Mouse (Mus musculus) testis, adult 10 weeks (tissue): ENCODE data around the gene Ppp1r7. TPM values are rescaled to one million over a fixed set of nuclear protein-coding genes. Genes with fewer than 3 reads are reported as not detected.

Experiments used
- polyA plus RNA-seq: library from polyadenylated mRNA; stranded (reverse); fragments of 350-450 nt; fragmentation: Illumina TruSeq; extraction: RNeasy Lipid Tissue Mini Kit (QIAGEN cat#74804); gene quantifications from one replicate; pipeline ENCODE4 v1.2.3, GENCODE M21; 2014; ENCODE audit warnings: low read depth, low replicate concordance

Gene Ppp1r7
- polyA plus RNA-seq = 162 TPM

DNA sequence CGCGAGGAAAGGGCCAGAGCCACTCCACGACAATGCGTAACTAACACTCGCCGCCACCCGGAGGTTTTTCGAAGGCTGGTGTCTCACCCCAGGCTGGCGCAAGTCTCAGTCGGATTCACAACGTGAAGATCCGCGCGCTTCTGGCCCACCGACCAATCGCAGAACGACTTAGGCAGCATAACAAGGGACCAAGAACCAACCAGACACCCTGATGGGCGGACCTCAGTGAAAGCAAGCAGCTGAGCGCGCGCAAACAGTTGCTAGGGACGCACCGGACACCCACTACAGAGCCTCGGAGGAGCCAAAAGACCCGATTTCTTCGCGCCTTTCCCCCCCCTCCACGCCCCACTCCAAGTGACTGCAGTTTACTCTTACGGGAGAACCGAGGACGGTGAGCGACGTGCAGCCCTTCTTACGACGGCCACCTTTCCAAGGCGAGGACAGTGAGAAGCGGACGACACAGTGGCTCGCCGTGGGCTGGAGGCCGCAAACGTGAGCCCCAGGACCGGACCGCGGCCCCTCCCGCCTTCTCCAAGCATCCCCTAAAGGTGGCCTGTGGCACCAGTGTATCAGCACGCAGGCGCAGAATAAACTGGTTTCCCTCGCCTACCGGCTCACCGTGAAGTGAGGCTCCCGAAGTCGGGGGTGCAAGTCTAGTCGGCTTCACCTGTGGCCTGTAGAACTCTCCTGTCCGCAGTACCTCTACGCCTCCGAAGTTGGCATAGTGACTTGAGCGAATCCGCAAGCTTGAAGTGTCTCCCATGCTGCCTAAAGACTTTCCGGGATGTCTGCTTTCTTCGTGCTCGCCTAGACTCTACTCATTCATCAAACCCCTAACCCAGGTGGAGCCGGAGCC, at the start of gene Ppp1r7, which contains the start of gene Pask:
Gene Ppp1r7, plus strand, starts transcription at position 207 of the 856 bp plus-strand sequence.
Gene Pask, minus strand, starts transcription at position 835 of the 856 bp plus-strand sequence.

DNA sequence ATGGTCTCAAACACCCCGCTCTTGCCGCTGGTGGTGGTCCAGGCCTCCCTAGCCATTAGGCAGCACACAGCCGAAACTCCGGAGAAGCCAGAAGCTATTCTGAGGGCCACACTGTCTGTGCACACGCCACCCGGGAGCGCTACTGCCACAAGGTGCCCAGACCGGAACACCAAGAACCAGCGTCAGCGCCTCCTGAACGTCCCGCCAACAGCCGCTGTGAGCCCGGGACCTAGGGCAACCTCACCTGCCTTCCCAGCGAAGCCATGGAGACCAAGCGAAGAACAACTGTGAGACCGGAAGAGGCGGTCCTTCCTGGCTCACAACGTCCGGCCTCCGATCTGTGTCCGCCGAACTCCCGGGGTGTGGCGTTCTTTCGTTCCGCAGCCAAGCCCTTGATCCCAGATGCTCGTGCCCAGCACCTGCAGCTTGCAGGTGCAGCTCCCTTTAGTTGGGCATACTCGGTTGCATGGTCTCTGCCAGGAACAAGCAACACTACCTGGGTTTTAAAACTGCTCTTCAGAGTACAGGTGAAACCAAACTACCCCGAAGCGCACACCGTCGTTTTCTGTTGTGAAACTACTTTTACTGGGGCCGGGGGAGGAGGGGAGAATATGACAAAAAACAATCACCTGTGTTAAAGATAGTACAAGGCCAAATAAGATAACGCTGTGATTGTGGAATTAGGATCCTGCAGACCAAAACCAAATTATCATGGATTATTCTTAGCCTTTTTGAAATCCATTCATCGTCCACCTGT, 36.9 kb upstream of the Ppp1r7 start, which contains the start of gene Mterf4:
Gene Mterf4, minus strand, starts transcription at position 335 of the 757 bp plus-strand sequence.

GRCm38 (mm10) chr1:93373665-93374064, 31.0 kb downstream of the Ppp1r7 start, which contains the start of gene Ano7:
Ano7 (plus strand) TSS chr1:93373930.

Other genes with a start within 250 kb of the Ppp1r7 start
- 0.63 TPM for gene Kif1a, start 240.9 kb upstream of the Ppp1r7 start, polyA plus RNA-seq
- not detected for gene Agxt, start 207.6 kb upstream of the Ppp1r7 start, polyA plus RNA-seq
- gene 2310007B03Rik, start 181.9 kb upstream of the Ppp1r7 start, polyA plus RNA-seq = not detected
- gene Crocc2, start 174.1 kb upstream of the Ppp1r7 start, polyA plus RNA-seq = not detected
- 5.6 TPM for gene Sned1, start 107.0 kb upstream of the Ppp1r7 start, polyA plus RNA-seq
- gene Mterf4, start 36.9 kb upstream of the Ppp1r7 start, polyA plus RNA-seq = 22.5 TPM
- 37.0 TPM for gene Pask, start 628 bp downstream of the Ppp1r7 start, polyA plus RNA-seq
- gene Ano7, start 31.1 kb downstream of the Ppp1r7 start, polyA plus RNA-seq = 0.42 TPM
- gene Hdlbp, start 136.0 kb downstream of the Ppp1r7 start, polyA plus RNA-seq = 196 TPM
- 3.2 TPM for gene Farp2, start 169.2 kb downstream of the Ppp1r7 start, polyA plus RNA-seq